Mouse (Mus musculus) erythroblast, adult 5-6 weeks (primary cell): ENCODE measurements at regions not wholly inside any gene's neighbourhood (a gene's known extent, or its start where the extent isn't known, plus 50 kb on each side); places are given as distances from the start of the nearest gene placed in this dataset.

ENCODE experiments used
- ATAC-seq: replicated peaks from 2 replicates; pipeline ENCODE4 v1.8.0; 2016; ENCODE audit warnings: moderate number of reproducible peaks, mild to moderate bottlenecking, moderate TSS enrichment, inconsistent platforms; ENCODE audit not compliant: poor library complexity, low FRiP score, severe bottlenecking

DNA sequence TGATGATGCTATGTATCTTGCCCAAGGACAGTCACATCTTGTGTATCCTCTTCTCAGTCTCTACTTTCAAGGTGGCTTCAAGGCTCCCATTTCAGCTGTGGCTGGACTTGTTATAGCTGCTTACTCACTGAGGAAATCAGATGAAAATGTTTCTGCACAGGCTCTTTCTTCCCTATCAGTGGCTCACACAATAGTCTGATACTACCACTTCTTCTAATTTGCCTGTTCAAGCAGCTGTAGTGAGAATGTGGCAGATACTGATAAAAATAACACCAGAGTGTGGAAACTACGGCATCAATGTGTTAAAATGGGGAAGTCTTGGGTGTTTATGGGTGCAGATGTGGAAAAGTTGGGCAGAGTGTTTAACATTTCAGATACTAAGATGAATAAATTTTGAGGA lies 145.9 kb upstream of the Tusc1 start:
- peak; percentile 90 for ATAC-seq

DNA sequence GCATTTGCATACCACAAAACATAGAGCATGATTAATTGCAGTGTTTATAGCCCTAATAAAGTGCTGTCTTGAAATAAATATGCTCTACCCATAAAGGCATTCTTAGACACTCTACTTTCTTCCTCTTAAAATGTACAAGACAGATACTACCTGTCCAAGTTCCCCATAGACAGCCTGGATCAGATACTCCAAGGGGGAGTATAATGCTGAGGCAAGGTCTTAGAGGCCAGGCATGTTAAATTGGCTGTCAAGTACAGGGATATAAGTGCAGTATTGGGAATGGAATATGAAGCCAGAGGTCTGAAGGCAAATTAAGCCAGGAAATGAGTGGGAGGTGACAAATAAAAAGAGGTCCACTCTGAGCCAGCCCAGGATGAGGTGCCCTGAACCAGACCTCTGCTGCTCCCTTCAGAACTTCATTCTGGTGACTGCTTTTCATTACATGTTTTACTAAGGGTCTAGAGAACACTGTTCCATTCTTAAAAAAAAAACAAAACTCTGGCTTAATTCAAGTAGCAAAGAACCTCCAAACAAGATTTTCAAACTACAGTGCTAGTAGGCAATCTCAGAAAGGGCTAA lies 142.0 kb upstream of the Tusc1 start:
- no peak for ATAC-seq

- no peak for ATAC-seq
Observed at GRCm38 (mm10) chr4:93467998-93468397, 132.7 kb upstream of the Tusc1 start.

GRCm38 (mm10) chr4:93467424-93467823 lies 132.1 kb upstream of the Tusc1 start:
- no peak for ATAC-seq

- ATAC-seq, result no peak
Observed at GRCm38 (mm10) chr4:93451357-93451756, 116.0 kb upstream of the Tusc1 start.

DNA sequence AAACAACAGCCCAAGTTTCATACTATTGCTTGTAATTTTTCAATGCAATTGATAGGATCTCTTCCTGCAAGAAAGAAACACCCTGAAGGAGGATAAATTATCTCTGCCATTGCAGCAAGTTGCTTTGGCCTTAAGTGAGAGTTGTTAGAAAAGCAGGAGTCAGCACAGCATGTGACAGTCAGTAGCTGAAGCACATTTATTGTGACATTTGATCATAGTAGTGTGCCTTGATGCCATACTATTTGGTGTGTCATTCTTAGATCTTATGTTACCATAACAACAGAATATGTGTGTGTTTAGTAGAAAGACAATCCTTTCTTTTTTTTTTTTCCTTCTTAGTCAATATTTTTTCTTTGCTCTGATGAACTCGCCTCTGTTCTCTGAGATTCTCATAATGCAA lies 115.5 kb upstream of the Tusc1 start:
- no peak for ATAC-seq

- ATAC-seq, result no peak
Observed at GRCm38 (mm10) chr4:93444666-93445065, 109.4 kb upstream of the Tusc1 start.

- no peak for ATAC-seq
Observed at GRCm38 (mm10) chr4:93438587-93439336, 103.5 kb upstream of the Tusc1 start.

GRCm38 (mm10) chr4:93437386-93438130 lies 102.2 kb upstream of the Tusc1 start:
- no peak for ATAC-seq

DNA sequence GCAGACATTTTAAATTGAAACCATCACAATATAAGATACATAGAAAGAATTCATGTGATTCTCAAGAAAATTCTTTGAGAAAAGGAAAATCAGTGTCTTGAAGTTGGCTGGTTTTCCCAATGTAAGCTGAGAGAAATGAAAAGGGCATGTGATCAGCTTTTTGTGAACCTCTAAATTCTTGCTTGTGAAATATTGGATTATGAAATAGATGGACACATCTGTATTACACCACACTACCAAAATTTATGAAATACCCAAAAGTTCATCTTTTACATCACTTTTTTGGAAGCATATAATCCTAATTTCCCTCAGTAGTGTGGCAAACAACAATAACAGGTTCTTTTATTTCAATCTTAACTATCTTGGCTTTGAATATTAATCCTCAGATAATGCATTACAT lies 77.4 kb upstream of the Tusc1 start:
- no peak for ATAC-seq

GRCm38 (mm10) chr4:93406876-93407275 lies 71.6 kb upstream of the Tusc1 start:
- ATAC-seq, result no peak

GRCm38 (mm10) chr4:93400579-93400978 lies 65.3 kb upstream of the Tusc1 start:
- no peak for ATAC-seq
